In the genomic region with DNA sequence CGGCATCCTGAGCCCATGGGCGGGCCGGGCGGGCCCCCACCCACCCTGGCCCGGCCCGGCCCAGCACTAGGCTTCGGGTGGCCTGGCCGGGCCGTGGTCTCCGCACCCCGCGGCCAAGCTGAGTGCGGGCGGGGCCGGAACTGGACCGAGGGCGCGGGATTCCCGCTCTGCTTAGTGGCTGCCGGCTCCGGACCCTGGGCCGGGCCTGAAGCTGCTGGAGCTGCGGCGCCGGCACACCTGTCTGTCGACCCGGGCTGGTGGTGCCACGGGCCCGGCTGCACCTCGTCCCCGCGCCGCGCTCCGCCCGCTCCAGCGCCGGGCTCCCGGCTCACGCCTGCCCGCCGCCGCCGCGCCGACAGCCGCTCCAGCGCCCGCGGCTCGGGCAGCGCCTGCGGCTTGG, we compare ENCODE assay signal across 8 mouse cellular contexts. TPM values are rescaled to one million over a fixed set of nuclear protein-coding genes. Genes with fewer than 3 reads are reported as not detected.
A peak's percentile ranks its signal among the peaks of the same experiment; 100 is the strongest.
DNase-seq lines count a peak whose midpoint lies in the region; ATAC-seq and TF ChIP-seq lines count a peak whose summit lies in the region.

Gene Kcnh2, minus strand, starts transcription at position 327 of the 400 bp plus-strand sequence.

- TF ChIP-seq CTCF in lung, embryonic 14.5 days (IDR thresholded peaks at IDR 0.05; ENCODE audit: low read depth): no peak

- intact Hi-C loops in heart, postnatal 36 days (cut with DNase I): no loop called here

- H3K9me3 ChIP-seq in lung, embryonic 14.5 days (ENCODE audit: low read depth, low read length): no peaks in the 10 kb centered on the region
- H3K9me3 ChIP-seq in embryonic facial prominence, embryonic 11.5 days (replicated peaks; ENCODE audit: control insufficient read depth, low read length): no peaks in the 10 kb centered on the region
- H3K9me3 ChIP-seq in limb, embryonic 15.5 days: no peaks in the 10 kb centered on the region

- H3K4me3 ChIP-seq in lung, embryonic 14.5 days (ENCODE audit: low read depth, low read length): peak within 1 kb of the TSS; percentile 69
- H3K4me3 ChIP-seq in embryonic facial prominence, embryonic 11.5 days (ENCODE audit: low read depth, low read length): peak within 1 kb of the TSS; percentile 62
- peak within 1 kb of the TSS; percentile 62 for H3K4me3 ChIP-seq in limb, embryonic 15.5 days

- H3K9ac ChIP-seq in lung, embryonic 14.5 days: peak within 1 kb of the TSS; percentile 68
- H3K9ac ChIP-seq in embryonic facial prominence, embryonic 11.5 days (replicated peaks; ENCODE audit: low read length): peak within 1 kb of the TSS; percentile 77
- peak within 1 kb of the TSS; percentile 50 for H3K9ac ChIP-seq in limb, embryonic 15.5 days

- WGBS in lung, embryonic 14.5 days: under 1% methylated on average over 30 of the region's 53 CpGs
- WGBS in embryonic facial prominence, embryonic 11.5 days: 0% methylated on average over 32 of the region's 53 CpGs
- WGBS in limb, embryonic 15.5 days: 1% methylated on average over 47 of the region's 53 CpGs

- H3K36me3 ChIP-seq in lung, embryonic 14.5 days (ENCODE audit: insufficient read depth): no peaks in the 10 kb centered on the region
- H3K36me3 ChIP-seq in embryonic facial prominence, embryonic 11.5 days (replicated peaks; ENCODE audit: control insufficient read depth, insufficient read depth, low read depth, low read length): no peaks in the 10 kb centered on the region
- no peaks in the 10 kb centered on the region for H3K36me3 ChIP-seq in limb, embryonic 15.5 days

- H3K4me1 ChIP-seq in lung, embryonic 14.5 days (ENCODE audit: insufficient read depth): peaks cover 39% of the 10 kb centered on the region
- H3K4me1 ChIP-seq in embryonic facial prominence, embryonic 11.5 days (ENCODE audit: control insufficient read depth, insufficient read depth, low read length): peaks cover 9% of the 10 kb centered on the region
- peaks cover 44% of the 10 kb centered on the region for H3K4me1 ChIP-seq in limb, embryonic 15.5 days

- H3K27ac ChIP-seq in lung, embryonic 14.5 days (ENCODE audit: low read depth): peak within 1 kb of the TSS; percentile 91
- H3K27ac ChIP-seq in embryonic facial prominence, embryonic 11.5 days (replicated peaks; ENCODE audit: low read depth, low read length): peak within 1 kb of the TSS; percentile 78
- peak within 1 kb of the TSS; percentile 74 for H3K27ac ChIP-seq in limb, embryonic 15.5 days

- H3K4me2 ChIP-seq in lung, embryonic 14.5 days: peak within 1 kb of the TSS; percentile 98
- peak within 1 kb of the TSS; percentile 98 for H3K4me2 ChIP-seq in embryonic facial prominence, embryonic 11.5 days (ENCODE audit: low read depth, low read length)
- peak within 1 kb of the TSS; percentile 99 for H3K4me2 ChIP-seq in limb, embryonic 15.5 days

- ATAC-seq in lung, embryonic 14.5 days (ENCODE audit: insufficient read depth): peak; percentile 13
- ATAC-seq in embryonic facial prominence, embryonic 11.5 days (replicated peaks; ENCODE audit: insufficient number of reproducible peaks, low FRiP score, low TSS enrichment, low read depth): peak; percentile 37
- ATAC-seq in limb, embryonic 15.5 days (ENCODE audit: insufficient number of reproducible peaks, low FRiP score, low TSS enrichment, low read depth): 0 out of 2 replicates have a peak, but pooled peaks have one; percentile 6
- ATAC-seq in CD4-positive, CD25-positive, alpha-beta regulatory T cell, adult 4 months: no peak

- no peak for DNase-seq in lung, embryonic 14.5 days
- DNase-seq in lung, adult 18-20 months: no peak
- no peak for DNase-seq in embryonic facial prominence, embryonic 11.5 days (ENCODE audit: low spot score)
- no peak for DNase-seq in heart, postnatal 36 days
- no peak for DNase-seq in gastrocnemius, postnatal 10 days
- DNase-seq in spleen, adult 12 weeks (ENCODE audit: low spot score): no peak

- H3K27me3 ChIP-seq in lung, embryonic 14.5 days (ENCODE audit: insufficient read depth, low read length): peaks cover 29% of the 10 kb centered on the region
- H3K27me3 ChIP-seq in embryonic facial prominence, embryonic 11.5 days (ENCODE audit: control insufficient read depth, insufficient read depth, low read length): peaks cover 43% of the 10 kb centered on the region
- peaks cover 75% of the 10 kb centered on the region for H3K27me3 ChIP-seq in limb, embryonic 15.5 days

RNA-seq across cellular contexts. Expression of gene Kcnh2, which starts in this region (rescaled TPM):
- 3.9 and 5.5 TPM in 2 replicates for polyA plus RNA-seq in lung, embryonic 14.5 days (2014; fragmentation: Nextera tagmentation; extraction: Ambion mirVana)
- polyA plus RNA-seq in embryonic facial prominence, embryonic 11.5 days (2014; fragmentation: Nextera tagmentation; extraction: Ambion mirVana): 3.7 and 4.2 TPM in 2 replicates
- 10 to 100 TPM; 56.3 to 72.6 TPM for total RNA-seq in heart, postnatal 36 days (2021)
- polyA plus RNA-seq in limb, embryonic 15.5 days (2015; fragmentation: Nextera tagmentation; extraction: Ambion mirVana): 3.5 and 4.9 TPM in 2 replicates
- total RNA-seq in gastrocnemius, postnatal 10 days (2021): 10 to 100 TPM in 1 of 2 experiments, 1 to 10 TPM in 1; 5.4 to 10.8 TPM
- polyA plus RNA-seq in CD4-positive, CD25-positive, alpha-beta regulatory T cell, adult 4 months (2017; shearing (Covaris generic)): 1 to 10 TPM in 1 of 2 experiments, under 1 TPM in 1; 0.30 to 1.2 TPM

Comparison
In these comparisons a context has a peak if more than half of its experiments do, and no peak if none do; other contexts are left out.
1. RNA of gene Kcnh2 (total RNA-seq): 56.3 to 72.6 TPM in heart, postnatal 36 days; 5.4 to 10.8 TPM in gastrocnemius, postnatal 10 days; every median in the first group is over 4 times any median in the second.
2. Peak in every context shown above with its lines, with median percentiles within 50 percentile points of each other: H3K27ac ChIP-seq, H3K4me2 ChIP-seq, H3K4me3 ChIP-seq and H3K9ac ChIP-seq.